Mouse (Mus musculus): ENCODE results near the gene Rbm33.
A peak's percentile ranks its signal among the peaks of the same experiment; 100 is the strongest.

The Rbm33 gene

DNA sequence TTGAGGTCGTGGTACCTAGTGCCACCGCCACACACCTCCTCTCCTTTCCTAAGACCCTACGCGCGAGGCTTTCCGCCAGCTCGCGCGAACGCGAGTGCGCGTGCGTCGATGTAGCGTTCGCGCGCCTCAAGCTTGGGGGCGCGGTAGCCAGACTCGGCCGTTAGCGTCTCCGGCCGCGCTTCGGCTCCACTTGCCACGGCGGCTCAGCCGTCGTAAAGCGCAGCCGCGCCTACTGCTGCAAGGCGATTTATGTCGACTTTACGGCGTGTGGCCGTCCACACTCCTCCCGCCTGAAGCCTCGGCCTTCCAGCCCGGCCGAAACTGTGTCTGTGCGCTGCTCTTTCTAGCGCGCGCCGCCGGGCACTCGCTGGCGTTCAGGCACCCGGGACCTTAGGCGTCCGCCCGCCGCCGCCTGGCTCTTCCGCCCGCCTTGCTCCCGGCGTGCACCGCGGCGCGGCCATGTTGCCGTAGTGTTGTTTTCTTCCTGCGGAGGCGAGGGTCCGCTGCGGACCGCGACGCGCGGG lies at the start of gene Rbm33:
Gene Rbm33, plus strand, starts transcription at position 400 of the 524 bp plus-strand sequence.
- peak; percentile 84 for DNase-seq

GRCm38 (mm10) chr5:28267576-28267975 lies 49.3 kb upstream of the Rbm33 start:
- DNase-seq: no peak

DNA sequence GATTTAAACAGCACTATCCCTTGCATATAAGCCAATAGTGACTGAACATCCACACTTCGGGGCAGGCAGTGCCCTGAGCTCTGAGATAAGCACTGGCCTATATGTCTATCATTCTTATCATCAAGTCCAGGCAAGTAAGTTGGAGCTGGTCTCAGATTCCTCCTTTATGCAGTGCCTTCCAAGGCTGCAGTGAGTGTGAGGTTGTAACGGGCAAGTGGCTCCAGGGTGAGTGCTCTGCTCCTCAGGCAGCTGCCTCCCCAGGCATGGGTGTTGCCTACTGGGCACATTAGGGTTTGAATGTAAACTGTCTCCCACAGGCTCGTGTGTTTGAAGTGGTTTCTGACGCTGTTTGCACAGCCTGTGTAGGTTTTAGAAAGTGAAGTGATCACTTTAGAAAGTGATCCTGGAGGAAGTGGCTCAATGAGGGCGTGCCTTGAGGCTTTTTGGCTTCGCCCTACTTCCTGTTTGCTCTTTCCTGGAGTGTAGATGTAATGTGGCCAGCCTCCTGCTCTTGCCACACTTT lies 47.4 kb upstream of the Rbm33 start:
- peak; percentile 23 for DNase-seq

- DNase-seq: no peak
These were observed 44.1 kb upstream of the Rbm33 start for GRCm38 (mm10) chr5:28272836-28273235.

DNA sequence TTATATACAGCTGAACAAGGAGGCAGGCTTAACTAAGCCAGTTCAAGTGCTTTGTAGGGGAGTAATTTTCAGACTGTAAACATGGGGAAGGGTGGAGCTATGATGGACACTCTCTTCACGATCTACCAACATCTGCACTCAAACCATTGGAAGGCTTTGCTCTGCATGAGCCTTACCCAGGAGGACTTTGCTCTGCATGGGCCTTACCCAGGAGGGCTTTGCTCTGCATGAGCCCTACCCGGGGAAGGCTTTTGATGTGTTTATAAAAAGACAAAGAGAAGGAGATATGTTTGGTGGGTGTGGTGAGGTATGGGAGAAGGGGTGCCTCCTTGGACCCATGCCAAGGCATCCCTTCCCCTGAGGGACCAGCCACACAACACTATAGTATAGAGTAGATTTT lies 39.6 kb upstream of the Rbm33 start:
- DNase-seq: no peak

- DNase-seq: no peak
These were observed 27.8 kb upstream of the Rbm33 start for GRCm38 (mm10) chr5:28289111-28289510.

DNA sequence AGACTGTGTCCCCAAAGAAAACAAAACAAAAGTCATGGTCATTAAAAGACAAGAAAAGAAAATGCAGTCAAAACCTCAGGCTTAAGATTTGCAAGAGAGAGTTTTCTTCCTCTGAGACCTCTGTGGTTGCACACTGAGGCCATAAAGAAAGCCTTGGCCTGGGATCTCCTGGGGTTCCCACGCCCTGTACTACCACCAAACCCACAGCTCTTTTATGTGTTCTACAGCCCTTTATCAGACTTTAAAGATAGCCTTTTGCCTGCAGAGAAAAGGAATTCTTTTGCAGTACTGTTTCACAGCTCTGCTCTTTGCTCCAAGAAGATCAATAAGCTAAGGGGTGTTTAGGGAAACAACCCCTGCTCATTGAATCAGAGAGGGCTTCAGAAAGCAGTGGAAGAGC lies 26.3 kb upstream of the Rbm33 start:
- no peak for DNase-seq

- DNase-seq: no peak
These were observed 25.6 kb upstream of the Rbm33 start for GRCm38 (mm10) chr5:28291118-28291850.

DNA sequence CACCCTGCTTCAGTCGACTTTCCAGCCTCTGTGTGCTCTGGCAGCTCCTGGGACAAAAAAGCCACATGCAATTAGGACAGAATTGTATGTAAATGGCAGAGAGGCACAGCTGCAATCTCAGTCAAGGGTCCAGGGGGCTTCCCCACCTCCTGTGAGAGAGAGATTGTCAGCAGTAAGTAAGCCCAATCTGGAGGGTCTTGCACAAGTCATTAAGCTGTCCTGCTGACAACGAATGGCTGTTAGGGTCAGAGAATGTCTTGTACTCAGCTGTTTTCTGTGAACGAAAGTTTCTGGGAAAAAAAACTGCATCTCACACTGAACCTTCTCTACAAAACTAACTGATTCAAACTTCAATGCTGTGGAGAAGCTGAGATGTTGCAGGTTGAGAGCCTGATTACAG lies 24.6 kb upstream of the Rbm33 start:
- DNase-seq: no peak

DNA sequence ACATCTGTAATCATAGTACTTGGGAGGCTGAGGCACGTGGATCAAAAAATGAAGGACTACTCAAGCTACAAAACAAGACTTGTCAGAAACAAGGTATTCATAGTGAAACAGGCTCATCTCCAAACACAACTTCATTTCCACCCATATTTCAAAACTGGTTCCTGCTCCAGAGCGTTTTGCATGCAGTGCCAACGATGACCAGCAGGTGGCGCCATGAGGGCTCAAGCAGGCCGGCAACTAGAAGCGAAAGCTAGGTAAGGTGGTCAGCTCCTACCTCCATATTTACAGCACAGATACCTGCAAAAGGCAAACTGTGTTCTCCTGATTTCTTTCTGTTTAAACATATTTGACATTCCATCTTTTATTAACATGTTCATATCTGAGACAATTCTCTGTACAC lies 22.9 kb upstream of the Rbm33 start:
- peak; percentile 94 for DNase-seq

GRCm38 (mm10) chr5:28298161-28298560 lies 18.8 kb upstream of the Rbm33 start:
- no peak for DNase-seq

DNA sequence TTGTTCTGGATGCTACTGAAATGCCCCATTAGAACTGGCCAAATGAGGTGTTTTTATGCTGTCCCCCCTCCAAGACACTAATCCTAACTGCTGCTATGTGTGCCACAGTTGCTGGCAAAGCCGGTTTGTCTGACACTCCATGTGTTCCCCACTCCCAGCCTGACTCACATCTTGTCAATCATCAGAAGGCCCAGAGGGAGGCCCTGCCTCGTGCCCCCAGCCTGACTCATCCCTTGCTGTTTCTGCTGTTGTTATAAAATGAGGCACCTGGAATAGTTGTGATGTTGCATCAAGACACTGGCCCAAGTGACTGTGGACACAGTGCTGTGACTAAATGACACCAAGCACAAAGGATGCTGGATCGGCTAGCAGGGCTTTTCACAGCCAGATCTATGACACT lies 18.2 kb upstream of the Rbm33 start:
- DNase-seq: no peak

DNA sequence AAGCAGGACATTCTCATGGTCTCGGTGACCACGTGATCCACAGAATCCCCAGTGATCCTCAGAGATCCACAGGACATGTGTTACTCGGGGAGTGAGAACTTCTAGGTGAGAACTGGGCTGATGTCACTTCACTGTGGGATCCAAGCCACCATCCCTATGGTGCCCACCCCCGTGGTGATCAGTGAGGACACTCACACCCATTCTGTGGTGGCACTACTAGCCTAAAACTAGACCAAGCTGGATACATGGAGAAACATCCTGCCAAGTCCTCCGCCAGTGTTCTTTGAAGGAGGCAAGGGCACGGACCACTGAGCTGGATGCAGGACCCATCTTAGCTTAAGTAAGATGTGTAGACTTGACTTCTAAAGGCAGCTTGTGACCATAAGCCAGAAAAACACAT lies 17.6 kb upstream of the Rbm33 start:
- no peak for DNase-seq

DNA sequence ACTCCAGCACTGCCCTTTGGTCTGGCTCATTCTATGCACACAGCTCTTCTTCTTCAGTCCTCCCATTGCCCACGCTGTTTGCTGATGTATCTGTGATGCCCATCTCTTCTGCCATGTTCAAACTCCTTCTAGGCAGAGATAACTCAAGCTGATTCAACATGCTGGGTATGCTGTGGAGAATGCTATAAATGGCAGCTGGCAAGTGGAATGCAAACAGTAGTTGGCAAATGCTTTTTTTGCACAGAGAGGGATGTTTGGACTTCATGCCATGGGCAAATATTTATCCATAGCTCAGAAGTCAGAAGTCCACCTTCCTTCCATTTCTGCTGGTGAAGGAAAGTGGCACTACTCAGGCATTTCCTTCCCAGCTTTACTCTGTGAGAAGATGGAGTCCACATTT lies 14.2 kb upstream of the Rbm33 start:
- DNase-seq: no peak

DNA sequence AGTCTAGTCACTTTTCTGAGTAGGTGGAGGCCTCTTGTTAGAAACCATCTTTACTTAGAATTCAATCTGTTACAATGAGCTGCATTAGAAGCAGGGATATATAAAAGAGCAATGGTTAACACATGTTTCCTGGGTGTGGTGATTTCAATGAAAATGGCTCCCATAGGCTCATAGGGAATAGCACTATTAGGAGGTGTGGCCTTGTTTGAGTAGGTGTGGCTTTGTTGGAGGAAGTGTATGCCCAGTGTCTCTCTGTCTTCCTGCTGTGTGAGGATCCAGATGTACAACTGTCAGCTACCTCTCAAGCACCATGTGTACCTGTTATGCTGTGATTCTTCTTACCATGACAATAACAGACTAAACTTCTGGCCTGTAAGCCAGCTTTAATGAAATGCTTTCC lies 12.4 kb upstream of the Rbm33 start:
- no peak for DNase-seq

- peak; percentile 1 for DNase-seq
These were observed 1.4 kb upstream of the Rbm33 start for GRCm38 (mm10) chr5:28315526-28315925.

DNA sequence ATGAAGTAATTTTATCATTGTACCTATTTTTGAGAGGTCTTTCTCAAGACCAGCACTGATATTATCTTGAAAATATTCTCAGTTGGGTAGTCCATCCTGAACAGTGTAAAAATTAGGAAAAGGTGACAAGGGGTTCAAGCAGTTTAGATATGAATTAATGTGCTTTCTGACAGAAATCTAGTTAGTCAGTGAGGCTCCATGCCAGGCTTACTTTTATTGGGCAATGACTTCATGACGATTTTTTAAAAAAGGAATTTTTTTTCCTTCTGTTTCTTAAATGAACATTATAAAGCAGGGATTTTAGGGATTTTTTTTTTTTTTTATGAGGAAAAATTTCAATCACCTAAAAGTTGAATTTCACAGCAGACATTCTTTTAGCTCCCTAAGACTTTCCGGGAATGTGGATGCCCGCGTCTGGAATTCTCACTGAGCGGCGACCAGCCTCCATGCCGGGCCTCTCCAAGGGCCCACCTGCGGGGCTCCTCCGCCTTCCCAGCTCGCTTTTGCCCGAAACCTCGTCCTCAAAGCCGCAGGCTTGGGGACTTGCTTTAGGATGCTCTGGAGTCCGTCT lies 685 bp upstream of the Rbm33 start:
- DNase-seq: no peak

DNA sequence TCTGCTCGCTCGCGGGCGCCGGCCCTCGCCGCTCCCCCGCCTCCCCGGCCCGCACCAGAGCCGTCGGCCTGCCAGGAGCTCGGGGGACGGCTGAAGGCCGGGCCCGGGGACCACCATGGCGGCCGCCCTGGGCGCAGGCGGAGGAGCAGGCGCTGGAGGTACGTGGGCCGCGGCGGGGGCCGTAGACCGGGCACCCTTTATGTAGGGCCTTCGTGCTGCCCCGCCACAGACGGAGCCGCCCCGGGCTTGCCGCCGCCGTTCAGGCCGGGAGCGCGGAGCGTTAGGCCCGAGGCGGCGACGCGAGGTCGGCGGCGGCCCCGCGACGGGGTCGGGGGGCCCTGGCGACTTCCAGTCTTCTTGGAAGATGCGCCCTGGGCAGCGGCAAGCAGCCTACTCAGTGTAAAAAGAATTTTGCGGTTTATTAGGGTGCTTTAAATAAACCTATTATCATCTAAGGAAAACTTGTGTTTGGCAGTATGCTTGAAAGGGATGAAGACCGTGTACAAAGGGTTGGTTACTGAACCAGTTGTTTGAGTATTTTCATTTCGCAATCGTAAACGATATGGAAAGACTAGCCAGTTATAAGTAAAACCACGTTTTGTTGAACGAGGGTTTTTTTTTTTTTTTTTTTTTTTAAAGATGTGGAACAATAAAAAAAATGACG lies 464 bp downstream of the Rbm33 start:
- no peak for DNase-seq

- no peak for DNase-seq
These were observed 971 bp downstream of the Rbm33 start for GRCm38 (mm10) chr5:28317917-28318267.

DNA sequence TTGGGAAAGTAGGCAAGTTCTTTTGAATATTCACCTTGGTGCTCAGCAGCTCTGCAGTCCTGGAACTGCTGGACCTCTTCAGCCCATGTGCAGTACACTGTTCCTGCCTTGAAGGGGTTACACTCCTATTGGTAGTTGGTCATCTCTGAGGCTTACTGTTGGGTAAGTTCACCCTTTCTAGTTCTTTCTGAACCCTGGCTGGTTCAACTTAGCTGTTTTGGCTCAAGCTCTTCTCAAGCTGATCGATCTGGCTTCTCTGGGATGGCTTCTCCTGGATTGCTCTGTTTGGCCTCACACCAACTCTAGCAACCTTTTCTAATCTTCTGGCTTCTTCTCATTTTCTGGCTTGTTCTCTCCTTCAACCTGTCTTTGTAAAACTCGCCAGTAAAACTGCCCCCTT lies 1.8 kb downstream of the Rbm33 start:
- no peak for DNase-seq

GRCm38 (mm10) chr5:28321769-28322168 lies 4.8 kb downstream of the Rbm33 start:
- DNase-seq: no peak

DNA sequence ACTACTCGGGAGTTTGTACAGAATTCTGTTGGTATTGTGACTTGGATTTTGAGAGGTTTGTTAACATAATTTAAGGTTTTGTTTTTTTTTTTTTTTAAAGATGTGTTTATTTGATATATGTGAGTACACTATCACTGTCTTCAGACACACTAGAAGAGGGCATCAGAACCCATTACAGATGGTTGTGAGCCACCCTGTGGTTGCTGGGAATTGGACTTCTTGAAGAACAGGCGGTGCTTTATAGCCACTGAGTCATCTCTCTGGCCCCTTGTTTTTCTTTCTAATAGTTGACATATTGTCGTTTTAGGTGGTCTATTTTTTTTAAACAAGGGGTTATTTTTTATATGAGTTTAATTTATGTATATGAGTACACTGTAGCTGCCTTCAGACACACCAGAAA lies 5.3 kb downstream of the Rbm33 start:
- DNase-seq: no peak

- no peak for DNase-seq
These were observed 6.9 kb downstream of the Rbm33 start for GRCm38 (mm10) chr5:28323822-28324221.

- no peak for DNase-seq
These were observed 7.5 kb downstream of the Rbm33 start for GRCm38 (mm10) chr5:28324457-28324856.

Data from lung, postnatal 14 days (tissue).